Mouse (Mus musculus): ENCODE measurements around the gene Syngr3. TPM values are rescaled to one million over a fixed set of nuclear protein-coding genes. Genes with fewer than 3 reads are reported as not detected.

The Syngr3 gene
- polyA plus RNA-seq (2015; fragmentation: Nextera tagmentation; extraction: Ambion mirVana): 1.0 and 2.0 TPM in 2 replicates

- peak within 1 kb of the TSS; percentile 92 for H3K4me2 ChIP-seq
- no peaks in the 10 kb centered on the region for H3K9me3 ChIP-seq
- peaks cover 21% of the 10 kb centered on the region for H3K4me1 ChIP-seq
- WGBS: 1% methylated on average over 54 of the region's 55 CpGs
- H3K27me3 ChIP-seq: peaks cover 42% of the 10 kb centered on the region
- peak within 1 kb of the TSS; percentile 49 for H3K4me3 ChIP-seq
- no peak for ATAC-seq (ENCODE audit: borderline replicate concordance, extremely low read depth, low FRiP score, low TSS enrichment)
- peak within 1 kb of the TSS; percentile 29 for H3K9ac ChIP-seq
- H3K27ac ChIP-seq: no peak within 1 kb of the TSS
- H3K36me3 ChIP-seq: peaks cover 13% of the 10 kb centered on the region; the same call in 1 of the 2 replicates
Measured at GRCm38 (mm10) chr17:24689251-24690081, at the start of gene Syngr3. Syngr3 (minus strand) TSS chr17:24689955.

DNA sequence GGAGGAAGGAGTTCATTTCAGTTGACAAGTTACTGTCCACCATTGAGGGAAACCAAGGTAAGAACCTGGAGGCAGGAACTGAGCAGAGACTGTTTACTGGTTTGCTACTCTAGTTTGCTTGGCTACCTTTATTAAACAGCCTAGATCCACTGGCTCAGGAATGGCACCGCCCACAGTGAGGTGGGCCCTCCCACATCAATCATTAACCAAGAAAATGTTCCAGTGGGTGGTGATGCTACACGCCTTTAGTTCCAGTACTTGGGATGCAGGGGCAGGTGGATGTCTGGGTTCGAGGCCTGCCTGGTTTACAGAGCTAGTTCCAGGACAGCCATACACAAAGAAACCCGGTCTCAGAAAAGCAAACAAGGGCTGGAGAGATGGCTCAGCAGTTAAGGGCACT, 48.5 kb upstream of the Syngr3 start:
- H3K27ac ChIP-seq: no peak overlapping the region
- H3K4me3 ChIP-seq: no peak overlapping the region
- H3K4me1 ChIP-seq: peaks cover 19% of the 10 kb centered on the region
- no peak for ATAC-seq (ENCODE audit: borderline replicate concordance, extremely low read depth, low FRiP score, low TSS enrichment)
- 71% methylated on average over 4 of the region's 4 CpGs for WGBS
- no peaks in the 10 kb centered on the region for H3K27me3 ChIP-seq
- H3K9ac ChIP-seq: no peak overlapping the region
- H3K4me2 ChIP-seq: no peak overlapping the region
- no peaks in the 10 kb centered on the region for H3K9me3 ChIP-seq
- peaks cover 13% of the 10 kb centered on the region for H3K36me3 ChIP-seq

- Histone ChIP-seq H3K4me1 (peaks cover 19% of the 10 kb centered on the region), H3K9me3 (no peaks in the 10 kb centered on the region), H3K36me3 (peaks cover 11% of the 10 kb centered on the region), H3K9ac (peak overlapping the region; percentile 67), H3K27me3 (no peaks in the 10 kb centered on the region), H3K4me2 (peak overlapping the region; percentile 90), H3K4me3 (peak overlapping the region; percentile 66), H3K27ac (peak overlapping the region; percentile 66; the same call in 1 of the 2 replicates)
- WGBS: 20% methylated on average over 8 of the region's 8 CpGs
- no peak for ATAC-seq (ENCODE audit: borderline replicate concordance, extremely low read depth, low FRiP score, low TSS enrichment)
Measured at GRCm38 (mm10) chr17:24737135-24737810, 47.5 kb upstream of the Syngr3 start.

GRCm38 (mm10) chr17:24736330-24737051, 46.7 kb upstream of the Syngr3 start, which contains the start of gene Msrb1:
Msrb1 (plus strand) TSS chr17:24736642.
- H3K4me1 ChIP-seq: peaks cover 19% of the 10 kb centered on the region
- WGBS: under 1% methylated on average over 29 of the region's 29 CpGs
- H3K27ac ChIP-seq: peak within 1 kb of the TSS; percentile 66
- peak; percentile 98 for ATAC-seq (ENCODE audit: borderline replicate concordance, extremely low read depth, low FRiP score, low TSS enrichment)
- peak within 1 kb of the TSS; percentile 66 for H3K4me3 ChIP-seq
- peak within 1 kb of the TSS; percentile 67 for H3K9ac ChIP-seq
- H3K27me3 ChIP-seq: no peaks in the 10 kb centered on the region; the same call in 1 of the 2 replicates
- H3K4me2 ChIP-seq: peak within 1 kb of the TSS; percentile 90
- H3K36me3 ChIP-seq: peaks cover 8% of the 10 kb centered on the region
- H3K9me3 ChIP-seq: no peaks in the 10 kb centered on the region

GRCm38 (mm10) chr17:24735446-24735845, 45.7 kb upstream of the Syngr3 start:
- Histone ChIP-seq H3K27ac (no peak overlapping the region), H3K9ac (no peak overlapping the region), H3K9me3 (no peaks in the 10 kb centered on the region), H3K4me1 (peaks cover 19% of the 10 kb centered on the region), H3K36me3 (peaks cover 2% of the 10 kb centered on the region), H3K27me3 (no peaks in the 10 kb centered on the region; the same call in 1 of the 2 replicates), H3K4me2 (0 out of 2 replicates have a peak overlapping the region, but pooled peaks have one; percentile 90), H3K4me3 (no peak overlapping the region)
- ATAC-seq (ENCODE audit: borderline replicate concordance, extremely low read depth, low FRiP score, low TSS enrichment): no peak
- 80% methylated on average over 7 of the region's 7 CpGs for WGBS

- no peaks in the 10 kb centered on the region; the same call in 1 of the 2 replicates for H3K27me3 ChIP-seq
Measured at GRCm38 (mm10) chr17:24734513-24734912, 44.8 kb upstream of the Syngr3 start.

DNA sequence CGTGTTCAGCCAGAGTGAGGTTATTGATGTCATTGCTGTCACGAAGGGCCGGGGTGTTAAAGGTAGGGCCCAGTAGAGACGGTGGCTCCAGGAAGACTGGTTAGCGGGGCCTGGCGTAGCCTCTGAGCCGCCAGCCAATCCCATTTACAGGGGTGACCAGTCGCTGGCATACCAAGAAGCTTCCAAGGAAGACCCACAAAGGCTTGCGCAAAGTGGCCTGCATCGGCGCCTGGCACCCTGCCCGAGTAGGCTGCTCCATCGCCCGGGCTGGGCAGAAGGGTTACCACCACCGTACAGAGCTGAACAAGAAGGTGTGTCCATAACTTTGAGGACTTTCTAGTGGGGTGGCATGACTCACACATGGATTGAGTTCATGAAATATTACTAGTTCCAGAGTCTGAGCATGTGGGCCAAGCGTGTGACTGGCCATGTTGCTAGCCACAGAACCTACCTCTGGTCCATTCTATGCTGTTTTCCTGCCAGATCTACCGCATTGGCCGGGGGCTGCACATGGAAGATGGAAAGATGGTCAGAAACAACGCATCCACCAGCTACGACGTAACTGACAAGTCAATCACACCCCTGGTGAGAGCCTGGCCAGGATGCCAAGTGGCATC, 43.8 kb upstream of the Syngr3 start:
- no peak overlapping the region for H3K9ac ChIP-seq
- H3K27ac ChIP-seq: no peak overlapping the region
- no peak for ATAC-seq (ENCODE audit: borderline replicate concordance, extremely low read depth, low FRiP score, low TSS enrichment)
- no peaks in the 10 kb centered on the region; the same call in 1 of the 2 replicates for H3K27me3 ChIP-seq
- H3K36me3 ChIP-seq: no peaks in the 10 kb centered on the region
- H3K4me2 ChIP-seq: no peak overlapping the region
- 87% methylated on average over 21 of the region's 21 CpGs for WGBS
- H3K9me3 ChIP-seq: no peaks in the 10 kb centered on the region
- H3K4me1 ChIP-seq: peaks cover 19% of the 10 kb centered on the region
- no peak overlapping the region for H3K4me3 ChIP-seq

More at GRCm38 (mm10) chr17:24734513-24734912, 44.8 kb upstream of the Syngr3 start:
- Histone ChIP-seq H3K9me3 (no peaks in the 10 kb centered on the region), H3K4me1 (peaks cover 19% of the 10 kb centered on the region), H3K27ac (no peak overlapping the region), H3K4me3 (no peak overlapping the region), H3K36me3 (no peaks in the 10 kb centered on the region), H3K9ac (no peak overlapping the region), H3K4me2 (no peak overlapping the region)
- ATAC-seq (ENCODE audit: borderline replicate concordance, extremely low read depth, low FRiP score, low TSS enrichment): no peak
- 86% methylated on average over 1 of the region's 1 CpGs for WGBS

GRCm38 (mm10) chr17:24732233-24732935, 42.6 kb upstream of the Syngr3 start:
- 73% methylated on average over 12 of the region's 12 CpGs for WGBS
- Histone ChIP-seq H3K27me3 (peaks cover 3% of the 10 kb centered on the region; the same call in 1 of the 2 replicates), H3K27ac (no peak overlapping the region), H3K9ac (no peak overlapping the region), H3K9me3 (no peaks in the 10 kb centered on the region), H3K36me3 (no peaks in the 10 kb centered on the region), H3K4me1 (peaks cover 11% of the 10 kb centered on the region), H3K4me3 (no peak overlapping the region), H3K4me2 (no peak overlapping the region)
- no peak for ATAC-seq (ENCODE audit: borderline replicate concordance, extremely low read depth, low FRiP score, low TSS enrichment)

- no peak for ATAC-seq (ENCODE audit: borderline replicate concordance, extremely low read depth, low FRiP score, low TSS enrichment)
- H3K9ac ChIP-seq: no peak overlapping the region
- H3K36me3 ChIP-seq: no peaks in the 10 kb centered on the region
- H3K4me2 ChIP-seq: no peak overlapping the region
- no peak overlapping the region for H3K4me3 ChIP-seq
- H3K27ac ChIP-seq: no peak overlapping the region
- peaks cover 3% of the 10 kb centered on the region; the same call in 1 of the 2 replicates for H3K27me3 ChIP-seq
- 77% methylated on average over 14 of the region's 14 CpGs for WGBS
- H3K4me1 ChIP-seq: 0 out of 2 replicates have a peak, but pooled peaks cover under 1% of the 10 kb centered on the region
- H3K9me3 ChIP-seq: no peaks in the 10 kb centered on the region
Measured at GRCm38 (mm10) chr17:24730787-24731186, 41.0 kb upstream of the Syngr3 start.

DNA sequence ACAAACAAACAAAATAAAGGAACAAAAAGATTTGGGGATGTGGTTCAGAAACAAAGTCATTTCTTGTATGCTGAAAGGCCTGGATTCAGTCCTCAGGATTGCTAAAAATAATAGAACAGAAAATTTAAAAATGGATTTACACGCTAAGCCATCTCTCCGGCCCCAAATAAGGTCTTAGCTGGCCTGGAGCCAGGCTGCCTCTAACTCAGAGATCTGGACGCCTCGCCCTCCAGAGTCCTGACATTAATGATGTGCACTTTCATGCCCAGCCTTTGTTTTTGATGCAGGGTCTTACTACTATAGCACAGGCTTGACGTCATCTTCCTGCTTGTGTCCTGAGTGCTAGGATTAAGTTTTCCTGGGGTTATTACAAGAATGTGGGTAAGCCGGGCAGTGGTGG, 39.3 kb upstream of the Syngr3 start:
- no peak overlapping the region for H3K9ac ChIP-seq
- peaks cover 3% of the 10 kb centered on the region; the same call in 1 of the 2 replicates for H3K27me3 ChIP-seq

More for the DNA sequence above, 39.3 kb upstream of the Syngr3 start:
- ATAC-seq (ENCODE audit: borderline replicate concordance, extremely low read depth, low FRiP score, low TSS enrichment): no peak
- Histone ChIP-seq H3K9me3 (no peaks in the 10 kb centered on the region), H3K4me1 (peaks cover 2% of the 10 kb centered on the region; the same call in 1 of the 2 replicates), H3K4me3 (no peak overlapping the region), H3K4me2 (no peak overlapping the region), H3K36me3 (no peaks in the 10 kb centered on the region), H3K27ac (no peak overlapping the region)
- WGBS: 46% methylated on average over 6 of the region's 6 CpGs

All from lung, embryonic 15.5 days (tissue).